Mouse (Mus musculus) myocyte (in vitro differentiated cells): ENCODE data around the gene Gm49368. TPM values are rescaled to one million over a fixed set of nuclear protein-coding genes. Genes with fewer than 3 reads are reported as not detected.

Experiments used
- H3K27me3 ChIP-seq: one replicate; pipeline ENCODE4 v1.6.1; 2011; ENCODE audit not compliant: control insufficient read depth, insufficient read depth, insufficient read length
- H3K36me3 ChIP-seq: one replicate; pipeline ENCODE4 v1.6.1; 2011; ENCODE audit not compliant: control insufficient read depth, insufficient read depth
- H3K4me2 ChIP-seq: one replicate; pipeline ENCODE4 v1.6.1; 2011; ENCODE audit warnings: low read depth, control low read depth
- H3K4me3 ChIP-seq: one replicate; pipeline ENCODE4 v1.5.1; 2011; ENCODE audit warnings: mild to moderate bottlenecking, control low read depth, moderate library complexity
- H3K79me2 ChIP-seq: one replicate; pipeline ENCODE4 v1.6.1; 2011; ENCODE audit not compliant: control insufficient read depth, insufficient read depth
- H3ac ChIP-seq: one replicate; pipeline ENCODE4 v1.6.1; 2011; ENCODE audit not compliant: control insufficient read depth, insufficient read length
- CEBPB ChIP-seq: IDR thresholded peaks from 2 replicates; pipeline ENCODE4 v1.6.1; 2011; ENCODE audit warnings: mild to moderate bottlenecking, moderate library complexity; ENCODE audit not compliant: poor library complexity, insufficient read depth, severe bottlenecking
- E2F4 ChIP-seq: IDR thresholded peaks from one replicate; pipeline ENCODE4 v1.6.1; 2011; ENCODE audit warnings: mild to moderate bottlenecking, control low read depth, moderate library complexity; ENCODE audit not compliant: insufficient read depth
- MAX ChIP-seq: IDR thresholded peaks from one replicate; pipeline ENCODE4 v1.6.1; 2011; ENCODE audit warnings: low read depth, mild to moderate bottlenecking, control low read depth
- MYOD1 ChIP-seq, 3 experiments: IDR thresholded peaks; one replicate each; pipeline ENCODE4 v1.6.1; 2011; ENCODE audit warnings: control low read depth in 2 of 3, low read depth in 2 of 3, mild to moderate bottlenecking in 2 of 3, moderate library complexity in 1 of 3; ENCODE audit not compliant: insufficient read length in 2 of 3, control insufficient read depth in 1 of 3
- MYOG ChIP-seq, 3 experiments: IDR thresholded peaks; one replicate each; pipeline ENCODE4 v1.6.1; 2011; ENCODE audit warnings: control low read depth in 2 of 3, low read depth in 2 of 3, mild to moderate bottlenecking in 2 of 3; ENCODE audit not compliant: insufficient read length in 2 of 3, control insufficient read depth in 1 of 3, insufficient read depth in 1 of 3
- POLR2A ChIP-seq: IDR thresholded peaks from one replicate; pipeline ENCODE4 v1.6.1; 2011; ENCODE audit warnings: low read depth, mild to moderate bottlenecking, control low read depth, moderate library complexity; ENCODE audit not compliant: insufficient read length
- POLR2AphosphoS2 ChIP-seq: IDR thresholded peaks from one replicate; pipeline ENCODE4 v1.6.1; 2011; ENCODE audit warnings: low read depth, control low read depth; ENCODE audit not compliant: insufficient read length
- REST ChIP-seq: IDR thresholded peaks from one replicate; pipeline ENCODE4 v1.6.1; 2011; ENCODE audit warnings: mild to moderate bottlenecking, control low read depth, moderate library complexity; ENCODE audit not compliant: insufficient read depth, insufficient read length
- SRF ChIP-seq: IDR thresholded peaks from one replicate; pipeline ENCODE4 v1.6.1; 2011; ENCODE audit warnings: low read depth; ENCODE audit not compliant: control insufficient read depth, insufficient read length
- TCF12 ChIP-seq: IDR thresholded peaks from one replicate; pipeline ENCODE4 v1.6.1; 2011; ENCODE audit warnings: mild to moderate bottlenecking, control low read depth; ENCODE audit not compliant: poor library complexity, insufficient read depth, severe bottlenecking
- TCF3 ChIP-seq: IDR thresholded peaks from one replicate; pipeline ENCODE4 v1.6.1; 2011; ENCODE audit warnings: low read depth, control low read depth; ENCODE audit not compliant: insufficient read length
- USF1 ChIP-seq: IDR thresholded peaks from one replicate; pipeline ENCODE4 v1.6.1; 2011; ENCODE audit warnings: low read depth, mild to moderate bottlenecking, control low read depth, moderate library complexity
- polyA plus RNA-seq: library from polyadenylated mRNA; unstranded; fragments of >200 nt; fragmentation: generic; extraction: Trizol; gene quantifications from one replicate; pipeline ENCODE4 v1.2.1, GENCODE M21; 2012; ENCODE audit warnings: missing spikeins

Gm49368 gene
- polyA plus RNA-seq, 1 experiment, result not detected

DNA sequence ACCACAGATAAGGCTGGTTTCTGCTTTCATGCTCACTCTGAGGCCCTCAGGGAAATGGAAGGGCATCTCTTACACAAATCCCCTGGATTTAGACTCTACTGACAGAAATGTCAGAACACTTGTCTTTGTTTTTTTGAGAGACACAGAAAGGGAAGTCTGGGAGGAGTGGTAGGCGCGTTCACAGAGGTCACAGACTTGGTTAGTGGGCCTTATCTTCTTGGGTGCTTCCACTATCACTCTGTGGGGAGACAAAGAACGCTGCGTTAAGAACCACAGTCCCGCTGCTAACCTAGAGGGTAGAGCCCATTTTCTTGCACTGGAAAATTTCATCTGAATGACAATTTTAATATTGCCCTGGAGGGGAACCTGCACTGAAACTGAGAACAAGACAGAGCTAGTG lies 69.7 kb downstream of the Gm49368 start:
- Histone ChIP-seq H3ac (no peak overlapping the region), H3K27me3 (peaks cover 67% of the 10 kb centered on the region), H3K79me2 (no peaks in the 10 kb centered on the region), H3K36me3 (no peaks in the 10 kb centered on the region), H3K4me2 (no peak overlapping the region), H3K4me3 (no peak overlapping the region)
- TF ChIP-seq SRF (no peak), USF1 (no peak), MYOD1 (IDR thresholded peaks at IDR 0.05; ENCODE audit: control insufficient read depth in 1 of 3, insufficient read length in 2 of 3, low read depth in 2 of 3) (no peak), POLR2AphosphoS2 (no peak), CEBPB (no peak), MAX (no peak), REST (no peak), MYOG (IDR thresholded peaks at IDR 0.05; ENCODE audit: control insufficient read depth in 1 of 3, insufficient read depth in 1 of 3, insufficient read length in 2 of 3, low read depth in 2 of 3) (no peak), POLR2A (no peak), E2F4 (no peak), TCF3 (no peak), TCF12 (no peak)

DNA sequence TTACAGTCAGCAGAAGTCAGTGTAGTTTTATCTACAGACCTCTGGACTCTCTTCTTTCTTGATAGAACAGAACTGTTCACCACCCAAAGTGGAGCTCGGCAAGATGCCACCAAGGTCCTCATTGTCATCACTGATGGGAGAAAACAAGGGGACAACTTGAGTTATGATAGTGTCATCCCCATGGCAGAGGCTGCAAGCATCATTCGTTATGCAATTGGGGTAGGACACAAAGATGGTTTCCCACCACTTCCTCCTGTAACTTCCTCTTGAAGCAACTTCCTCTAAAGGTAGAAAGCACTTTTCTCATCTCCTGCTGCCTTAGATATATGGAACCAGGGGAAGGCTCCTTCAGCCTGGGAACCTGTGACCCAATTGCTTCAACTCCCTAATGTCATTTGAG lies 71.1 kb downstream of the Gm49368 start:
- no peak overlapping the region for H3K4me2 ChIP-seq
- no peak overlapping the region for H3ac ChIP-seq
- no peaks in the 10 kb centered on the region for H3K36me3 ChIP-seq
- no peak overlapping the region for H3K4me3 ChIP-seq
- peaks cover 63% of the 10 kb centered on the region for H3K27me3 ChIP-seq
- H3K79me2 ChIP-seq, result no peaks in the 10 kb centered on the region
- TF ChIP-seq USF1 (no peak), POLR2AphosphoS2 (no peak), MYOG (IDR thresholded peaks at IDR 0.05; ENCODE audit: control insufficient read depth in 1 of 3, insufficient read depth in 1 of 3, insufficient read length in 2 of 3, low read depth in 2 of 3) (no peak), TCF3 (no peak), CEBPB (no peak), MYOD1 (IDR thresholded peaks at IDR 0.05; ENCODE audit: control insufficient read depth in 1 of 3, insufficient read length in 2 of 3, low read depth in 2 of 3) (no peak), MAX (no peak), SRF (no peak)

DNA sequence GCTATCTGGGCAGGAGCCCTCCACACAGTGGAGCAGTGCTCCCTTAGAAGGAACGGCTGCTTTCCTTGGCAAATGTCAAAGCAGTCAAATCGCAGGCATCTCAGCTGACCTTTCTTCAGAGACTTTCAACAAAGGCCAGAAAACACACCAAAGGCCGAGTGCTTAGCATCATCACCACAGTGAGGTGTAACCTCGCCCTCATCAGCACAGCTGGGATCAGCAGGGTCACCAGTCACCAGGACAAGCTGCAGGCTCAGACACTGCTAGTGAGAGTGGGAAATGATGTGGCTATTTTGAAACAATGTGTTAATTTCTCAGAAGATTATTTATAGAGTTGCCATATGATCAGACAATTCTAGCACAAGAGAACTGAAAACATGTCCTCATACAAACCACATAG lies 74.4 kb downstream of the Gm49368 start:
- H3K4me3 ChIP-seq, result no peak overlapping the region
- peaks cover 76% of the 10 kb centered on the region for H3K27me3 ChIP-seq
- H3K79me2 ChIP-seq, result no peaks in the 10 kb centered on the region
- no peaks in the 10 kb centered on the region for H3K36me3 ChIP-seq
- no peak overlapping the region for H3ac ChIP-seq
- no peak overlapping the region for H3K4me2 ChIP-seq
- TF ChIP-seq MYOG (IDR thresholded peaks at IDR 0.05; ENCODE audit: control insufficient read depth in 1 of 3, insufficient read depth in 1 of 3, insufficient read length in 2 of 3, low read depth in 2 of 3), result no peak
- no peak for TF ChIP-seq TCF12
- no peak for TF ChIP-seq USF1
- no peak for TF ChIP-seq E2F4
- no peak for TF ChIP-seq REST
- TF ChIP-seq SRF, result no peak

DNA sequence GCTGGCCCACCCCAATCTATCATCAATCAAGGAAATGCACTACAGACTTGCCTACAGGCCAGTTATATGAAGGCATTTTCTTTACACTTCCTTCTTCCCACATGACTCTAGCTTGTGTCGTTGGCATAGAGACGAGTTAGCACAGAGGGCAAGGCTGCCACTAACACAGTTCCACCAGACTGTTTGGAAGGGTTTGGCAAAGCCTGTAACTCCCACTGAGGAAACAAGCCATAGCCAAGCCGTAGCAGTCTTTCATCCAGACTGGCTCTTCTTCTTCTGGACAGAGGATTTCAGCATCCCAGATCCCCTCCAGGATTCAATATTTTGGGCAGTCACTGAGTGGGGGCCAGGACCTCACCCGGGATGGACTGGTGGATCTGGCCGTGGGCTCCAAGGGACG lies 77.1 kb downstream of the Gm49368 start:
- no peaks in the 10 kb centered on the region for H3K36me3 ChIP-seq
- no peaks in the 10 kb centered on the region for H3K79me2 ChIP-seq
- TF ChIP-seq POLR2A (no peak), MYOG (IDR thresholded peaks at IDR 0.05; ENCODE audit: control insufficient read depth in 1 of 3, insufficient read depth in 1 of 3, insufficient read length in 2 of 3, low read depth in 2 of 3) (no peak), E2F4 (no peak), TCF12 (no peak), MAX (no peak), SRF (no peak), POLR2AphosphoS2 (no peak), USF1 (no peak), MYOD1 (IDR thresholded peaks at IDR 0.05; ENCODE audit: control insufficient read depth in 1 of 3, insufficient read length in 2 of 3, low read depth in 2 of 3) (no peak), CEBPB (no peak), REST (no peak), TCF3 (no peak)
- peaks cover 63% of the 10 kb centered on the region for H3K27me3 ChIP-seq
- no peak overlapping the region for H3K4me2 ChIP-seq
- no peak overlapping the region for H3ac ChIP-seq
- H3K4me3 ChIP-seq, result no peak overlapping the region

DNA sequence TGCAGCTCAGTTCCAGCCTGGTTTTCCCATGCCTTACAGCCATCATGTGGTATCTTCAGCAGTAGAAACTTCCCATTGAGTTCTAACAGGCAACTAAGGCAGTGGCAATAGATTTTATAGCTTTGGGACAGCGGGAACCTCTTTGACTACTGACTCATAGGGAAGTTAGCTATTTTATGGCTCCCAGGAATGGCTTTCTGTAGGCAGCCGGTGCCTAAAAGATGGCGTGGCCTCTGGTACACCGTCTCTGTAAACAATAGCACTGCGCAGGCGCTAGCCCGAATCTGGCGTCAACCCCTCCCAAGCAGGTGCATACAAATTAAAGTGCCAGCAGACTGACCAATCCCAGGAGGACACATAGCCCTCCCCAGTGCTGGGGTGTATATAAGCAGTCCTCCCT lies 88.5 kb downstream of the Gm49368 start:
- TF ChIP-seq REST (no peak), SRF (no peak), CEBPB (no peak)
- H3K79me2 ChIP-seq, result no peaks in the 10 kb centered on the region
- peaks cover 65% of the 10 kb centered on the region for H3K27me3 ChIP-seq
- H3K4me2 ChIP-seq, result no peak overlapping the region
- no peaks in the 10 kb centered on the region for H3K36me3 ChIP-seq
- H3ac ChIP-seq, result no peak overlapping the region
- H3K4me3 ChIP-seq, result no peak overlapping the region
